Mouse (Mus musculus) heart, embryonic 10.5 days (tissue): ENCODE data around the gene Palm3. TPM values are rescaled to one million over a fixed set of nuclear protein-coding genes. Genes with fewer than 3 reads are reported as not detected.
A peak's percentile ranks its signal among the peaks of the same experiment; 100 is the strongest.
"Not testable (repeated sequence)": the region's sequence is repeated elsewhere in the genome, so short reads cannot be mapped to it uniquely, and the experiment has no call there.

ENCODE experiments used
- DNase-seq: peaks from one replicate; pipeline ENCODE4 v3.0.0-alpha.2; 2017; ENCODE audit warnings: low spot score
- H3K27ac ChIP-seq: fragments of 300-500 bp; sonication (generic); 2 replicates; pipeline ENCODE4 v1.5.1; 2016; ENCODE audit warnings: mild to moderate bottlenecking
- H3K27me3 ChIP-seq: fragments of 300-500 bp; sonication (generic); 2 replicates; pipeline ENCODE4 v1.6.1; 2016; ENCODE audit warnings: mild to moderate bottlenecking; ENCODE audit not compliant: poor library complexity, insufficient read depth, severe bottlenecking
- H3K36me3 ChIP-seq: fragments of 300-500 bp; sonication (generic); 2 replicates; pipeline ENCODE4 v1.6.1; 2016; ENCODE audit warnings: mild to moderate bottlenecking, moderate library complexity
- H3K4me1 ChIP-seq: fragments of 300-500 bp; sonication (generic); 2 replicates; pipeline ENCODE4 v1.6.1; 2016; ENCODE audit warnings: mild to moderate bottlenecking
- H3K4me3 ChIP-seq: fragments of 300-500 bp; sonication (generic); 2 replicates; pipeline ENCODE4 v1.5.1; 2016; ENCODE audit warnings: mild to moderate bottlenecking, moderate library complexity
- H3K9me3 ChIP-seq: fragments of 300-500 bp; sonication (generic); 2 replicates; pipeline ENCODE4 v1.6.1; 2016; ENCODE audit warnings: mild to moderate bottlenecking, moderate library complexity
- WGBS: fragments of 180-500 bp; shearing (Covaris S2); methylation state at CpG from one replicate; pipeline ENCODE4 v1.1.7; 2016; 5-methylcytosine and 5-hydroxymethylcytosine counted together
- polyA plus RNA-seq: library from polyadenylated mRNA; unstranded; fragments of >200 nt; fragmentation: Nextera tagmentation; extraction: Ambion mirVana; gene quantifications from 2 replicates; pipeline ENCODE4 v1.2.1, GENCODE M21; 2016

Gene Palm3
- polyA plus RNA-seq, 1 experiment from 2014 or later = 7.4 TPM

GRCm38 (mm10) chr8:84001281-84002000, 19.8 kb upstream of the Palm3 start, which contains the start of gene 1700067K01Rik:
Gene 1700067K01Rik, plus strand, starts transcription at chr8:84001502.
- Histone ChIP-seq H3K36me3 (peaks cover 37% of the 10 kb centered on the region), H3K4me1 (peaks cover 45% of the 10 kb centered on the region), H3K27ac (peak within 1 kb of the TSS; percentile 56), H3K4me3 (peak within 1 kb of the TSS; percentile 48), H3K27me3 (peaks cover 43% of the 10 kb centered on the region), H3K9me3 (no peaks in the 10 kb centered on the region)
- peak; percentile 75 for DNase-seq
- 30% methylated on average over 61 of the region's 61 CpGs for WGBS

GRCm38 (mm10) chr8:84002957-84003611, 18.2 kb upstream of the Palm3 start:
- no peak overlapping the region for H3K27ac ChIP-seq
- peaks cover 37% of the 10 kb centered on the region for H3K36me3 ChIP-seq
- H3K4me3 ChIP-seq = no peak overlapping the region
- H3K4me1 ChIP-seq = peaks cover 42% of the 10 kb centered on the region
- H3K27me3 ChIP-seq = peaks cover 43% of the 10 kb centered on the region
- no peak for DNase-seq
- H3K9me3 ChIP-seq = no peaks in the 10 kb centered on the region
- WGBS = 67% methylated on average over 12 of the region's 12 CpGs

GRCm38 (mm10) chr8:84003612-84004246, 17.5 kb upstream of the Palm3 start:
- H3K36me3 ChIP-seq = peaks cover 37% of the 10 kb centered on the region
- peaks cover 43% of the 10 kb centered on the region for H3K27me3 ChIP-seq
- H3K4me3 ChIP-seq = peak overlapping the region; percentile 69
- DNase-seq = no peak
- no peak overlapping the region for H3K27ac ChIP-seq
- 73% methylated on average over 6 of the region's 6 CpGs for WGBS
- no peaks in the 10 kb centered on the region for H3K9me3 ChIP-seq
- peaks cover 37% of the 10 kb centered on the region for H3K4me1 ChIP-seq

GRCm38 (mm10) chr8:84004533-84005201, 16.6 kb upstream of the Palm3 start:
- Histone ChIP-seq H3K9me3 (no peaks in the 10 kb centered on the region), H3K27ac (peak overlapping the region; percentile 86), H3K27me3 (peaks cover 37% of the 10 kb centered on the region), H3K36me3 (peaks cover 29% of the 10 kb centered on the region), H3K4me1 (peaks cover 28% of the 10 kb centered on the region), H3K4me3 (peak overlapping the region; percentile 69)
- peak; percentile 97 for DNase-seq
- WGBS = 1% methylated on average over 30 of the region's 30 CpGs

- Histone ChIP-seq H3K36me3 (peaks cover 20% of the 10 kb centered on the region), H3K27me3 (peaks cover 37% of the 10 kb centered on the region), H3K4me1 (peaks cover 32% of the 10 kb centered on the region)
- not testable (repeated sequence) for H3K9me3 ChIP-seq, H3K27ac ChIP-seq, DNase-seq, H3K4me3 ChIP-seq
- 92% methylated on average over 7 of the region's 7 CpGs for WGBS
These were observed 15.8 kb upstream of the Palm3 start for GRCm38 (mm10) chr8:84005502-84005901.

- Histone ChIP-seq H3K9me3 (no peaks in the 10 kb centered on the region), H3K36me3 (no peaks in the 10 kb centered on the region), H3K27me3 (peaks cover 37% of the 10 kb centered on the region), H3K4me3 (no peak overlapping the region), H3K27ac (no peak overlapping the region), H3K4me1 (peaks cover 45% of the 10 kb centered on the region)
- 29% methylated on average over 7 of the region's 7 CpGs for WGBS
- no peak for DNase-seq
These were observed 12.9 kb upstream of the Palm3 start for GRCm38 (mm10) chr8:84008362-84008761.

- H3K9me3 ChIP-seq = no peaks in the 10 kb centered on the region
- peaks cover 43% of the 10 kb centered on the region for H3K27me3 ChIP-seq
- H3K4me1 ChIP-seq = peaks cover 35% of the 10 kb centered on the region
- no peaks in the 10 kb centered on the region for H3K36me3 ChIP-seq
- H3K27ac ChIP-seq = no peak overlapping the region
- DNase-seq = peak; percentile 92
- WGBS = 2% methylated on average over 11 of the region's 11 CpGs
- no peak overlapping the region for H3K4me3 ChIP-seq
These were observed 11.4 kb upstream of the Palm3 start for GRCm38 (mm10) chr8:84009876-84010275.

GRCm38 (mm10) chr8:84010625-84011611, 10.4 kb upstream of the Palm3 start:
- Histone ChIP-seq H3K36me3 (no peaks in the 10 kb centered on the region), H3K9me3 (no peaks in the 10 kb centered on the region), H3K4me1 (peaks cover 31% of the 10 kb centered on the region), H3K27ac (peak overlapping the region; percentile 70), H3K27me3 (peaks cover 43% of the 10 kb centered on the region), H3K4me3 (peak overlapping the region; percentile 63)
- 1% methylated on average over 83 of the region's 83 CpGs for WGBS
- no peak for DNase-seq

- H3K9me3 ChIP-seq = no peaks in the 10 kb centered on the region
- no peaks in the 10 kb centered on the region for H3K36me3 ChIP-seq
- no peak for DNase-seq
- H3K4me1 ChIP-seq = peaks cover 31% of the 10 kb centered on the region
- H3K27ac ChIP-seq = peak within 1 kb of the TSS; percentile 70
- H3K27me3 ChIP-seq = peaks cover 43% of the 10 kb centered on the region
- peak within 1 kb of the TSS; percentile 63 for H3K4me3 ChIP-seq
- 1% methylated on average over 45 of the region's 45 CpGs for WGBS
These were observed 9.4 kb upstream of the Palm3 start, which contains the start of gene 2210011C24Rik for GRCm38 (mm10) chr8:84011705-84012498. Gene 2210011C24Rik, minus strand, starts transcription at chr8:84012171.

- Histone ChIP-seq H3K4me1 (peaks cover 31% of the 10 kb centered on the region), H3K4me3 (peak overlapping the region; percentile 63), H3K27ac (peak overlapping the region; percentile 54), H3K27me3 (peaks cover 47% of the 10 kb centered on the region), H3K9me3 (no peaks in the 10 kb centered on the region), H3K36me3 (no peaks in the 10 kb centered on the region)
- 10% methylated on average over 35 of the region's 35 CpGs for WGBS
- DNase-seq = no peak
These were observed 8.6 kb upstream of the Palm3 start for GRCm38 (mm10) chr8:84012499-84013165.

GRCm38 (mm10) chr8:84015833-84016232, 5.4 kb upstream of the Palm3 start:
- 88% methylated on average over 5 of the region's 5 CpGs for WGBS
- H3K9me3 ChIP-seq = no peaks in the 10 kb centered on the region

More at GRCm38 (mm10) chr8:84015833-84016232, 5.4 kb upstream of the Palm3 start:
- H3K27ac ChIP-seq = no peak overlapping the region
- no peak overlapping the region for H3K4me3 ChIP-seq
- H3K36me3 ChIP-seq = no peaks in the 10 kb centered on the region
- DNase-seq = no peak
- peaks cover 24% of the 10 kb centered on the region for H3K4me1 ChIP-seq
- peaks cover 55% of the 10 kb centered on the region for H3K27me3 ChIP-seq
